Mouse (Mus musculus) spleen, postnatal 36 days (tissue): ENCODE results near the gene Tle3.

Source experiments
- DNase-seq, 2 experiments: peaks; one replicate each; pipeline ENCODE4 v3.0.0; 2022; ENCODE audit warnings: low spot score in 2 of 2, mixed read lengths in 1 of 2

The Tle3 gene

DNA sequence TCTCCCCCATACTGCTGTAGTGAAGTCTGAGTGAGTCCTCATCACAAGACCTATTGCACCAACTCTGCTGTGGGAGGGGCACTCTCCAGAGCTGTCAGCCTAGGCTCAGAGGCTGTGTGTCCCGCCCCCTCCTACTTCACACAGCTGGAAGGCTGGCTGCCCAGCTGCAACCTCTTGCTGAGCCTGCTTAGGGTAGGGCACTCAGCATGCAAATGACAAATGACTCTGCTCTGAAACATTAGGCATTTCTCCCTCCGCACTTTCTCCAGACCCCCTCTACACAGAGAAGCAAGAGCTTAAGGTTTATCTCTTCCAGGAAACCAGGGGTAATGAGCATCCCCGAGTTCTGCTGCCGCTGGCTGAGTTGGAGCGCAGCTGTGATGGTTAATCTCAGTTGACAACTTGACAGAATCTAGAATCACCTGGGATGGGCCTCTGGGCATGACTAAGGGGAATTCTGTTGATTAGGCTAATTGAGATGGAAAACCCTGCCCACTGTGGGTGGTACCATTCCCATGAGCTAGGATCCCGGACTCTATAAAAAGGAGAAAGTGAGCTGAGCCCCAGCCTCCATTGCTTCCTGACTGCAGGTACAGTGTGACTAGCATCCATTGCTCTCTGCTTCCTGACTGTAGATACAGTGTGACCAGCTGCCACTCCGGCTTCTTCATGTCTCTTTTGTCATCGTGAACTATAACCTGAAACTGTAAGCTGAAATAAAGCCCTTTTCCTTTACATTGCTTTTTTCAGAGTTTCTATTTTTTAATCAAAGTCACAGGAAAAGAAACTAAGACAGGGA lies 63.2 kb downstream of the Tle3 start:
- peak; percentile 71 to 74 for DNase-seq

GRCm38 (mm10) chr9:61436104-61436503 lies 63.9 kb downstream of the Tle3 start:
- no peak for DNase-seq

GRCm38 (mm10) chr9:61436761-61437160 lies 64.6 kb downstream of the Tle3 start:
- no peak for DNase-seq

DNA sequence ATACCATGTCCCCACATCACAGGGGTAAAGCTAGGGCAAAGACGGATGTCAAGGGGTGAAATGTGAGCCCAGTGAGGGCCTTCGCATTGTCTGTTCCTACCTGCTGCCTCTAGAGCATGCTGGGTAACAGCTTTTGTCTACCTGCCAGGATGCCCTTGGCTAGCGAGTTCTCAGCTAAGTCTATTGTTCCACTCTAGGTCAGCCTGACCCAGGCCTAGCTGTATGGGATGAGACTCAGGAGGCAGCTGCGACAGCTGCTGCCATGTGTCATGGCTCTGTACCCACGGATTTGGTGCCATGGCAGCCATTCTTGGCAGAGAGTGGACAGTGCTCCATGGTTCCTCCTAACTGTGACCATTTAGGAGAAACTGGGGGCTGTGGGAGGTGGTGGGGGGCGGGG lies 66.9 kb downstream of the Tle3 start:
- DNase-seq, result no peak

DNA sequence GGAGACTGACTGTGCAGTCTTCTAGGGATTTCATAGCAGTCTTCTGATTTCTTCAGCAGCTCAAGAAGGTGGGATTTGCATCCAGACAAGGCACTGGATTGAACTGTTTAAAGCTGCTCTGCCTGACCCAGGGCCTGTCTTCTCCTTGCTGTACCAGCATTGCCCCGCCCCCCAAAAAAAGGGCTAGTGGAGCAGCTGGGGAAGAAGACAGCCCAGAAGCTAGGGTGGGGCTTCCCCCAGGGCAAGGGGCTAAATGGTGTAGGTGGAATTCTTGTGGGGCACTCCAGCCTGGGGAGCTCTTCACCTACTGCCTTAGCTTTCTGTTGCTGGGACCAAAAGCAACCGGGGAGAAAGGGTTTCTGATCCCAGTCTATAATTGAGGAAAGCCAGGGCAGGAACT lies 67.8 kb downstream of the Tle3 start:
- DNase-seq, result no peak

DNA sequence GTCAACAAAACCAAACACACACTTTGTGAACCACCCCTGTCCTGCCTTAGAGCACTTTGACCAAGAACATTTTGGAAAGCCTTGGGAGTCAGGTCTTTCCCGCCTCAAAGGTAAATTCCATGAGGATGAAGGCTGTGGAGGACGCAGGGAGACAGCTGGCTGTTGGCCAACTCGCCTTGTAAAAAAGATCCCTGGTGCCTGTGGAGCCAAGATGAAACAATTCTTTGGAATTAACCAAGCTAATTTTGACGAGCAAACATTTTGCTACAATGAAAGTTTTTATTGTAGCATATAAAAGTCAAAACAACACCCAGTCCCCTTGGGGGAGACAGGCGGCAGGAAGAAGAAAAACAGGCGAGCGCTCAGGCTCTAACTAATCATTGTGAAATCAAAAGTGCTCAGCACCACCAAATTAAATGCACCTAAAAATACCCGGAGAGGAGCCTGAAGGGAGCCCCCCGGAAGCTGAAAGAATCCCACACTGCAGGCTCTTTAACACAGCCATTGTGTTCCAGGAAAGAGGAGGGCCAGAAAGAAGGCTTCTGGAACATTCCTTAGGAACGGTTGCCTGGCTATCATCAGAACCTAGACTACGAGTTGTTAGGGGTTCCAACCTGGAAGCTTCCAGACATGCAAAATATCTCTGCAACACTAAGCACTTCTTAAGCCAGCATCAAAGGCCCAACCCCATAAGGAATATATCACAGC lies 69.2 kb downstream of the Tle3 start:
- DNase-seq, result no peak

DNA sequence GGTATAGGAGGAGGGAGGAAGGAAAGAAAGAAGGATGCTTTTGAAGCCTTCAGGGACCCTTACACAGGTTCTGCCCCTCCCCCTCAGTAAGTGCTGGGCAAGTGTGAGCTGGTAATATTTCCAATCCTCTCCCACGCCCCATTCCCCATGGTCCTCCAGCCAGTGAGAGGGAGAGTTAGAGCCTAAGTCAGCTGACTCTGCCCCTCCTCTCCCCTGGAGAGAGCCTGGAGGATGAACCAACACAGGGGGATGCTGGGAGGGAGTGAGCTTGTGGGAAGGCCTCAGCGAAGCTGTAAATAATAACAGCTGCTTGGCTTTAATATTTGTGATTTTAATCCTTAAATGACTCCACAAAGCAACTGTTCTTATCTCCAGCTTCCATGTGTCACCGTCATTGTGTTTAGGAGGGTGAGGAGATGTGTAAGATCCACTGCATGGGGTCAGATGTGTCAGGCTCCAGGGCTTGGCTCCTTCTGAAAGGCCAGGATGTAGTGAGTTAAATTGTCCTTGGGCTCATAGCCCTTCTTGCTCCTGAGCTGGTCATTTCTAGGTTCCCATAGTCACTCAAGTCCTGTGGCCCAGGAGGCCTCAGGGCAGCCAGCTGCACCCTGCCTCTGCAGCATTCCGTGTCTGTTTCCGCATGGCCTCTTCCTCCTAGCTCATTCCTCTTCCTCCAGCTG lies 70.9 kb downstream of the Tle3 start:
- no peak for DNase-seq

- DNase-seq, result no peak
Measured at GRCm38 (mm10) chr9:61445151-61445550, 73.0 kb downstream of the Tle3 start.

GRCm38 (mm10) chr9:61445711-61446222 lies 73.6 kb downstream of the Tle3 start:
- DNase-seq, result no peak

- DNase-seq, result peak; percentile 66 to 68
Measured at GRCm38 (mm10) chr9:61446965-61447364, 74.8 kb downstream of the Tle3 start.

- DNase-seq, result peak; percentile 89 to 91
Measured at GRCm38 (mm10) chr9:61449363-61449904, 77.3 kb downstream of the Tle3 start.

DNA sequence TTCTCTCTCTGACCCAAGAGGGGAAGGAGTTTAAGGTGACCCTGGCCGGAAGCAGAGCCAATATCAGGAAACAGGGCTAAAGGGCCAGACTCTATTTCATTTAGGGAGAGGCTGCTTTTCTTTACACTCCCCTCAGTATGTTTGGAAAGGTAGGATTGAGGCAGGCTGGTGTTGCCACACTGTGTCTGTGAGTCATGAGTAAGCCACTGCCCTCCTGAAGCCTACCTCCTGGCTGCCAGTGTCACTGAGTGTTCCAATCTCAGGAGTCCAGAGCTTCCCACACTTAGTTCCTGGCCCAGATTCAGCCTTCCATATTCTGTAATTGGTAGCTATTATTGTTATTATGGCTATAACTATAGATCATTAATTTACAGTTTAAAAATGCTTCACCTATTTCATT lies 79.9 kb downstream of the Tle3 start:
- DNase-seq, result no peak

GRCm38 (mm10) chr9:61455861-61456261 lies 83.7 kb downstream of the Tle3 start:
- no peak for DNase-seq

DNA sequence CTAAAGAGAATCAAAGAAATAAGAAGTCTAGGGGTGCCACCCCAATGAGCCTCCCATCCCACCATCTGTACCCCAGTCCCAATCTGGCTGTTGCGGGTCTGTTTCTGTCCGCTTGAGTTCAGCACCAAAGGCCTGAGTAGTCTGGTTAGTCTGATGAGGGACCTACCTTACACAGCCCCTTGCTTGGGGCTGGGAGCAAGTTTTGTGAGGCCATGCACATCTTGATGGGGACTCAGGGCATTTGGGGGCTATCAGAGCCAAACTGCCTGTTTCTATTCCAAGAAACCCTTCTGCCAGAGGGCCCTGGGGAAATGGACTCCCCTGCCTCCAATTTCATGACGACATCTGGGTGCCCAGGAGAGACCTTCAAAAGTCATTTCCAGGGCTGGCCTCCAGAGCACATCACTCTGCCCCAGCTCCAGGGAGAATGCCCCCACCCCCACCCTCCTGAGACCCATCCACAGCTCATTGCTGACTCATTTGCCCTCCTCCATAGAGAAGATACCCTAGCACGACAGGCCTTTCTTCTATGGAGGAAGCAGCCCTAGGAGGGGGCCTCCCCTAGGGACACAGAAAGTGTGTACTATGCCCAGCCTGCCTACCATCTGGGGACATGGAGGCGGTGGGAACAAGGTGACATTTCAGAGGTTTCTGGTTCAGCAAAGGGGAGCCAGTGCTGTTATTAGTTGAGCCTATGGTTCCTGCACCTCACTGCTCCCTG lies 84.4 kb downstream of the Tle3 start:
- DNase-seq, result no peak

- DNase-seq, result no peak
Measured at GRCm38 (mm10) chr9:61457162-61457523, 85.0 kb downstream of the Tle3 start.

- DNase-seq, result no peak
Measured at GRCm38 (mm10) chr9:61461859-61462258, 89.7 kb downstream of the Tle3 start.

GRCm38 (mm10) chr9:61467436-61467835 lies 95.3 kb downstream of the Tle3 start:
- no peak for DNase-seq
